Mouse (Mus musculus) small intestine, adult 2 months (tissue): ENCODE measurements around the gene Tbcc.

ENCODE experiments used
- CTCF ChIP-seq: fragments of 200-500 bp; IDR thresholded peaks from 2 replicates; pipeline ENCODE4 v1.5.1; 2012; ENCODE audit warnings: low read depth, mild to moderate bottlenecking, control low read depth, inconsistent platforms, low read length, moderate library complexity, mixed read lengths; ENCODE audit not compliant: insufficient replicate concordance, insufficient read length; ENCODE audit errors: extremely low read depth
- POLR2A ChIP-seq: fragments of 200-500 bp; IDR thresholded peaks from 2 replicates; pipeline ENCODE4 v1.6.1; 2012; ENCODE audit warnings: low read depth, mild to moderate bottlenecking, control low read depth, inconsistent platforms, low read length, moderate library complexity

GRCm38 (mm10) chr17:46845262-46845661 lies 45.2 kb upstream of the Tbcc start:
- TF ChIP-seq POLR2A: no peak
- TF ChIP-seq CTCF: no peak
